Comparison of ENCODE assay signal across 10 mouse cellular contexts in the genomic region with DNA sequence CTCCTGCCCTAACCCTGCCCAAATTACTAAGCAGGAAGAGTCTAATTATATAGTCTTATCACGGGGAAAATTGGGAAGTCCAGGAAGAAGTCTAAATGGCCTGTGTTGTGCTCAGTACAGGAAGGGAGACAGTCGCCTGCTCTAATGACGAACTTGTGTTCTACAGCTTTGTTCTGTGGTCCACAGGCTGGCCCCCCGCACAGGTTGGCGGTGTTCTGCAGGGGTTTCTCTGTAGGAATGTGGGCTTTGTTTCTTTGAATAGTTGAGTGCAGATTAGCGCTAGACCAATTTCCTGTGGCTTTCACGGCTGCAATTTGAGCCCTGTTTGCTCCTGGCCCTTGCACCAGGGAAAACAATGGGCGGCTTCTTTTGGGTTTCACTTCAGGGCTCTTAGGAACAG. TPM values are rescaled to one million over a fixed set of nuclear protein-coding genes. Genes with fewer than 3 reads are reported as not detected.
A peak's percentile ranks its signal among the peaks of the same experiment; 100 is the strongest.
DNase-seq lines count a peak whose midpoint lies in the region; ATAC-seq lines count a peak whose summit lies in the region.
"Had no signal": no experiment of that assay in that cellular context is flagged by ENCODE, and none has a peak within 500 bp of the region (broad histone marks: within the 10 kb centered on the region; RNA-seq: fewer than 3 reads in every experiment).

No protein-coding gene starts in this region.

- peak overlapping the region; percentile 69 for H3K27ac ChIP-seq in kidney, embryonic 16.5 days (ENCODE audit: low read length)
- H3K27ac ChIP-seq in embryonic facial prominence, embryonic 10.5 days (replicated peaks), result peak overlapping the region; percentile 48; the same call in 1 of the 2 replicates
- peak overlapping the region; percentile 5; the same call in 1 of the 2 replicates for H3K27ac ChIP-seq in hindbrain, embryonic 10.5 days
- H3K27ac ChIP-seq in midbrain, embryonic 15.5 days, result no peak overlapping the region

- DNase-seq in kidney, postnatal 10 days, result no peak
- DNase-seq in embryonic facial prominence, embryonic 10.5 days (ENCODE audit: low spot score), result peak; percentile 67
- DNase-seq in hindbrain, embryonic 10.5 days (ENCODE audit: low spot score), result no peak
- no peak for DNase-seq in yolk sac, embryonic 10.5 days (ENCODE audit: low spot score)
- no peak for DNase-seq in cerebellum, adult 11-12 months
- DNase-seq: cerebellum, adult 11 months; right cerebral cortex, postnatal 14 days had no signal

- no peaks in the 10 kb centered on the region for H3K27me3 ChIP-seq in kidney, embryonic 16.5 days (ENCODE audit: insufficient read depth, low read length)
- H3K27me3 ChIP-seq in embryonic facial prominence, embryonic 10.5 days (replicated peaks; ENCODE audit: low read depth, poor library complexity, severe bottlenecking), result peaks cover 55% of the 10 kb centered on the region
- peaks cover 92% of the 10 kb centered on the region for H3K27me3 ChIP-seq in hindbrain, embryonic 10.5 days (ENCODE audit: insufficient read depth, poor library complexity, severe bottlenecking)
- H3K27me3 ChIP-seq in midbrain, embryonic 15.5 days (replicated peaks), result peaks cover 12% of the 10 kb centered on the region

- ATAC-seq in kidney, embryonic 16.5 days (ENCODE audit: low FRiP score, low TSS enrichment), result peak; percentile 35
- 0 out of 2 replicates have a peak, but pooled peaks have one; percentile 17 for ATAC-seq in midbrain, embryonic 15.5 days (replicated peaks)
- no peak for ATAC-seq in erythroblast, adult 5-6 weeks (replicated peaks; ENCODE audit: low FRiP score, poor library complexity, severe bottlenecking)

- peaks cover 43% of the 10 kb centered on the region for H3K4me1 ChIP-seq in kidney, embryonic 16.5 days (ENCODE audit: insufficient read depth, low read length)
- peaks cover 52% of the 10 kb centered on the region for H3K4me1 ChIP-seq in embryonic facial prominence, embryonic 10.5 days
- H3K4me1 ChIP-seq in hindbrain, embryonic 10.5 days (replicated peaks), result peaks cover 45% of the 10 kb centered on the region
- H3K4me1 ChIP-seq in midbrain, embryonic 15.5 days, result peaks cover 15% of the 10 kb centered on the region

- no peaks in the 10 kb centered on the region for H3K9me3 ChIP-seq in kidney, embryonic 16.5 days (ENCODE audit: low read length)
- no peaks in the 10 kb centered on the region for H3K9me3 ChIP-seq in embryonic facial prominence, embryonic 10.5 days
- no peaks in the 10 kb centered on the region for H3K9me3 ChIP-seq in hindbrain, embryonic 10.5 days
- H3K9me3 ChIP-seq in midbrain, embryonic 15.5 days, result no peaks in the 10 kb centered on the region

- H3K4me2 ChIP-seq in kidney, embryonic 16.5 days (replicated peaks; ENCODE audit: low read depth, low read length), result peak overlapping the region; percentile 37
- peak overlapping the region; percentile 29 for H3K4me2 ChIP-seq in midbrain, embryonic 15.5 days

- 4% methylated on average over 8 of the region's 8 CpGs for WGBS in kidney, embryonic 16.5 days
- WGBS in embryonic facial prominence, embryonic 10.5 days, result under 1% methylated on average over 8 of the region's 8 CpGs
- 2% methylated on average over 8 of the region's 8 CpGs for WGBS in hindbrain, embryonic 10.5 days
- 8% methylated on average over 8 of the region's 8 CpGs for WGBS in midbrain, embryonic 15.5 days

- H3K9ac ChIP-seq in kidney, embryonic 16.5 days (replicated peaks; ENCODE audit: low read length), result no peak overlapping the region
- no peak overlapping the region for H3K9ac ChIP-seq in midbrain, embryonic 15.5 days

- no peak overlapping the region; the same call in 1 of the 2 replicates for H3K4me3 ChIP-seq in kidney, embryonic 16.5 days (ENCODE audit: low read length)
- H3K4me3 ChIP-seq in embryonic facial prominence, embryonic 10.5 days, result peak overlapping the region; percentile 39
- peak overlapping the region; percentile 18 for H3K4me3 ChIP-seq in hindbrain, embryonic 10.5 days
- H3K4me3 ChIP-seq in midbrain, embryonic 15.5 days, result no peak overlapping the region

- H3K36me3 ChIP-seq in kidney, embryonic 16.5 days (ENCODE audit: insufficient read depth, low read length), result no peaks in the 10 kb centered on the region
- H3K36me3 ChIP-seq in embryonic facial prominence, embryonic 10.5 days (replicated peaks), result no peaks in the 10 kb centered on the region
- no peaks in the 10 kb centered on the region for H3K36me3 ChIP-seq in hindbrain, embryonic 10.5 days
- no peaks in the 10 kb centered on the region for H3K36me3 ChIP-seq in midbrain, embryonic 15.5 days (replicated peaks)

RNA-seq across cellular contexts. Expression of a gene that starts 17.3 kb away (rescaled TPM):
- 36.2 and 39.6 TPM in 2 replicates for polyA plus RNA-seq in kidney, embryonic 16.5 days (2015; fragmentation: Nextera tagmentation; extraction: Ambion mirVana)
- polyA plus RNA-seq in embryonic facial prominence, embryonic 10.5 days (2016; fragmentation: Nextera tagmentation; extraction: Ambion mirVana), result 17.9 and 18.4 TPM in 2 replicates
- 11.3 and 16.9 TPM in 2 replicates for polyA plus RNA-seq in hindbrain, embryonic 10.5 days (2016; fragmentation: Nextera tagmentation; extraction: Ambion mirVana)
- 7.1 and 7.9 TPM in 2 replicates for polyA plus RNA-seq in midbrain, embryonic 15.5 days (2015; fragmentation: Nextera tagmentation; extraction: Ambion mirVana)
- 2.3 TPM in 1 of 2 replicates, not detected in the other for total RNA-seq in erythroblast, adult 5-6 weeks (2015; ENCODE audit: low replicate concordance)
- 0.26 TPM in 1 of 2 replicates, not detected in the other for total RNA-seq in erythroblast, adult 5-6 weeks (2017; ENCODE audit: low replicate concordance)

Comparison
In these comparisons a context has a peak if more than half of its experiments do, and no peak if none do; other contexts are left out.
1. H3K4me3 ChIP-seq: peak in embryonic facial prominence, embryonic 10.5 days (single experiment) and hindbrain, embryonic 10.5 days (single experiment); none in kidney, embryonic 16.5 days (single experiment) and midbrain, embryonic 15.5 days (single experiment).